Mouse (Mus musculus): ENCODE measurements at regions not wholly inside any gene's neighbourhood (a gene's known extent, or its start where the extent isn't known, plus 50 kb on each side); places are given as distances from the start of the nearest gene placed in this dataset.

- DNase-seq: peak in 1 of 2 experiments; percentile 20
Observed at GRCm38 (mm10) chr11:19760861-19761693, 163.1 kb upstream of the Spred2 start.

DNA sequence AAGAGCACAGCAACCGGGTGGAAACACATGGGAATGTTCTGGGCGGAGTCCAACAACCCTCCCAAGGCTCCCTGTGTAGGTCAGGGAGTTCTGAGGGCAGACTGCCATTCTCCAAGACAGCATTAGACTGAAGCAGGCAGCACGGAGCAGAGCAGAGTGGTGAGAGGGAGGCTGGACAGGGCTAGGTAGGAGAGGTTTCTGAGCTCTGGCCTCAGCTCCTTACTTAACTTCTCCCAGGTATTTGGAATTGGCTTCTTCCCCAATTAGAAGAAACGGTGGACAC, 162.5 kb upstream of the Spred2 start:
- DNase-seq: no peak

DNA sequence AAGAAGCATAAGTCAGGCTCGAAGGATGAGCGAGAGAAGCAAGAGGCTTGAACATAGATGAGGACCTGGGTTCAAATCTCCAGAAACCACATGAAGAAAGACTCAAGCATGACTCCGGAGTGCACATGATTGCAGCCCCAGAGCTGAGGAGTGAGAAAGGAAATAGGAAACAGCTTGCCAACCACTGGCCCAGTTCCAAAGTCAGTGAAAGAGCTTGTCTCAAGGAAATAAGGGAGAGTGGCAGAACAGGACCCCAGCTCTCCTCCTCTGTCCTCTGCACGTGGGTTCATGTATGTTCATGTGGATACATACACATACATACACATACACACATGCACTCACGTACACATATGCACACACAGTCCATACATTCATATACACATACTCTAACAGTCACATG, 156.9 kb upstream of the Spred2 start:
- DNase-seq: no peak

GRCm38 (mm10) chr11:19767871-19768270, 156.3 kb upstream of the Spred2 start:
- no peak for DNase-seq

DNA sequence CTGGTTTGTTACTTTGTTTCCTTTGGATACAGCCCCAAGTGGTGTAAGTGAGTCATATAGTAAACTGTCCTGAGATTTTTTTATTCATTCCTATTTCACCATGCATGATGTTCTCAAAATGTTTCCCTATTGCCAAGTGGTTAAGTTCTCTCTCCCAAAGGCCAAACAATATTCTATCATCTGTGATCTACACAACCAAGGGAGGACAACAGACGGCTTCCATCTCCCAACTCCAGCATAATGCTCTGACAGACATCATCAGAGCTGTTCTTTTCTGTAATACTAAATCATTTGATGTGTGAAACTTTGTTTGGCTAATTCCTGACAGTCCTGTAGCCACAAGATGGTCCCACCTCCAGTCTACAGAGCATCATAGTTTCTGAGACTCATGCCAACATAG, 155.2 kb upstream of the Spred2 start:
- no peak for DNase-seq

GRCm38 (mm10) chr11:19774010-19774409, 150.2 kb upstream of the Spred2 start:
- DNase-seq: no peak

- DNase-seq: no peak
Observed at GRCm38 (mm10) chr11:19775741-19776140, 148.4 kb upstream of the Spred2 start.

DNA sequence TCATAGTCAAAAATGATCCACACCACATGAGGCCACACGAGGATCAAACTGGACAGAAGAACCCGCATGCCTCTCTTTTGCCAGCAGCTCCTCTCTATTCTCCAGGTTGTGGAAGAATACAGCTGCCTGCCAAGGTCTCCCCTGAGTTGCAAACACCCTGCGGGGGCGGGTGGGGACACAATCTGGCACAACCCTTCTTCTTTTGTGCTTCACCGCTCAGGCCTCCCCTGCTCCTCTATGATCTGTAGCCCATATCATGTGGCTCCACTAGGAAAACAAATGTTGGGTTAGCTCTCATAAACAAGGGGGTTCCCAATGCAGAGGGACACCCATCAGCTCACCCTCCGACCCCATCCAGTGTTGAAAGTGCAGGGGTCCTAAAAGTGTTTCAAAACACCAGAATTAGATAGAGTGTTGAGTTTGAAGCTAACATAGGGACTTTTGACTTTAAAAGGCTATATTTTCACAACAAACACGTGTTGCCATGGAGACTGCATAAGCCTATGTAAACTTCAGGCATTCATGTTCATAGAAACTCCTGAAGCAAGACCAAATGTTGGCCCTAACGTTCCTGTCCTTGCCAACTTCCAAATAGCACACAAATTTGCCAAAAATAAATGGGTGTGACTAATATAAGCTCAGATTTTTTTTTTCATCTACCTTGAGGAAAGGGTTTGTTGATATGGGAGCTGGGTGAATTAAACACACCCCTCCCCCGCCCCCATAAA, 147.5 kb upstream of the Spred2 start:
- no peak for DNase-seq

DNA sequence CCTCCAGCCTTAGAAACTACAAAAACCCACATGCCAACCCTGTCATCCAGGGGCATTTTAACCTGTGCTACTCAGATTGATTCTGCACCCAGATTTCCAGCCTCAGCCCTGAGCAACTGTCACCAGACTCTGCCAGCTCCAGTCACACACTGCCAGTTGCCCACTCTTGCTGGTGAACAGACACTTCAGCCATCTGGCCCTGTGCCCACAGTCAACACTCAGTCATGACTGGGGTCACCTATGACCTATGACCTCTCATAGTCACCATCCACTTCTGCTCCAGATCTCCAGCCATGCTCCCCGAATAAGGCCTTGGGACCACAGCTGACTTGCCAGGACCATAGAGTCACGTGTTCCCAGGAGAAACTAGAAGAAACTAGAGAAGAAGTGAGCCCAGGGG, 146.0 kb upstream of the Spred2 start:
- DNase-seq: no peak

DNA sequence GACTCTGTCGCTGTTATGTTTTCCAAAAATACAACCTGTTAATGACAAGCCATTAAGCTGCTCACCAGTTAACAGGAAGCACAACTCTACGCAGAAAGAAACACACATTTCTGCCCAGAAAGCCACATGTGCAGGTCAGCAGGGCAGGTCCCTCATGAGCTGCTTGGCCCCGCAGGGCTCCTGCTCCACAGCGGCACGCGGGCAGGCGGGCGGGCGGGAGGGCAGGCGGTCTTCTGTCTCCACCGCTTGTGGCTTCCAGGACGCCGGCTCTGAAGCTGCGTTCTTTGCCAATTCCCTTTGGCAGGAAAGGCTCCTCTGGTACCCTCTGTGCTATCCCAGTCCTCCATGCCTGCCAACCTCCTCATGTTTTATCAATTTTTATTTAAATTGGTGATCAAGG, 139.1 kb upstream of the Spred2 start:
- no peak for DNase-seq

GRCm38 (mm10) chr11:19796950-19797670, 127.1 kb upstream of the Spred2 start:
- no peak for DNase-seq

DNA sequence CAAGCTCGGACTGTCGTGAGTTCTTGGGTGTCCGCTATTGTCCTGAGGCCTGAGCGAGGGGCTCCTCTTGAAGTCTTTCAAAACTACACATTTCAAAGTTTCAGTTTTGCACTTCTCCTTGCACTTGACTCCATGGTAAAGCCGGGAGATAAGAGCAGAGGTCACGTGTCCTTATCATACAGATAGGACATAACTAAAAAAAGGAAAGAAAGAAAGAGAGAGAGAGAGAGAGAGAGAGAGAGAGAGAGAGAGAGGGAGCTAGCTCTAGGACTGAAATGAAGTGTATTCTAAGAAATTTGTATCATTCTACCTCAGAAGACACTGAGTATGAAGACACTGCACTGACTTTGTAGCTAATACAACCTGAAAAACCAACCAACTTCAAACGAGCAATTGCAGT, 114.8 kb upstream of the Spred2 start:
- no peak for DNase-seq

DNA sequence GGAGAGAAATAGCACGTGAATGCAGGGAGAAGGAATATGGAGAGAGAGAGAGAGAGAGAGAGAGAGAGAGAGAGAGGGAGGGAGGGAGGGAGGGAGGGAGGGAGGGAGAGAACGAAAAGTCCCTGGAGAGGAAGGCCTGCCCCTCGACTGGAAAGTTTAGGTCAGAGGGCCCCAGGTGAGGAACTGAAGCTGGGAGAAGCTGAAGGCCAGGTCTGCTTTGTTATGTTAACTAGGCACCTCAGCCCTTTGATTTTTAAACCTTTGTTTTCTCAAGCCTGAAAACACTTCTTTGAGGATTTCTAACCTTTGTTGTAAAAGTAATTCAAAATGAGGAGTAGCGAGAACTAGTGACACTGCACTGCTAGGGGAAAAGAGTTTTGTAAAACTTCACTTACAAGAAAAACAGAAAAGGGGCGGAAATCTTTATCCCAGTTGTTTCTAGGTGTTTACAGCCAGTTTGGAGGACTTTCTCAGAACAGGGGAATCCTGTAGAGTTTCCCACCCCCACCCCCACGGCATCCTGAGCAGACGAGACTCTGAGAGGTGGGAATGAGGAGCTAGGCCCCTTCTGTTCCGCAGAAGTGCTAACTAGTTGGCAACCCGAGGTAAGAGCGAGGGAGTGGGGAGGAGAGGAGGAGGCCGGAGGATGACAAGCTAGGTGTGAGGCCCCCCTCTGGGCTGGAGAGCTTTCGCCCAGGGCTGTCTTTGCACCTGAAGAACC, 112.7 kb upstream of the Spred2 start:
- no peak for DNase-seq

DNA sequence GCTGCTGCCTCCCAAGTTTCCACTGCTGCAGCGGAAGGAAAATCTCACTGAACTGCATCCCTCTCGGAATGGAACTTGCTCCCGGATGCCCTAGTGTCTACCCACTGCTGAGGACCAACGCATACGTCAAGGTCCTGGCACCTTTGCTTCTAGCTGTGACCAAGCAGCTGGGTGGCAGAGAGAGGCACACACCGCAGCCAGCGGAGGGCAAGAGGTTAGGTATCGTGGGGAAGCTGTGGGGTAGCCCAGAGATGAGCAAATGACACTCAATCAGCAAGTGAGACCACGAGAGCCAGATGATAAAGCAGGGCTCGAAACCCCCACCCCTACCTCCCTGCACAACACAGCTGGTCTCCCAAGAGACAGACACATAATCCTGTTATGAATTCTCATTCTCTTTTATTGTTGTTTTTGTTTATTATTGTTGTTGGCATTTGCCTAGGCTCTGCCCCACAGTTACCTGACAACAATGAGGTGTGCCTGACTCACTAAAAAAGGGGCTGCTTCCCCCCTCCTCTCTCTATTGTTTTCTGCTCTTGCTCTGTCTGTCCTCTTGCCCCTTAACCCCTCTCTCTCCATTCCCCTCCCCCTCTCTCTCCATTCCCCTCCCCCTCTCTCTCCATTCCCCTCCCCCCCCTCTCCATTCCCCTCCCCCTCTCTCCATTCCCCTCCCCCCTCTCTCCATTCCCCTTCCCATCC, 112.0 kb upstream of the Spred2 start:
- no peak for DNase-seq

DNA sequence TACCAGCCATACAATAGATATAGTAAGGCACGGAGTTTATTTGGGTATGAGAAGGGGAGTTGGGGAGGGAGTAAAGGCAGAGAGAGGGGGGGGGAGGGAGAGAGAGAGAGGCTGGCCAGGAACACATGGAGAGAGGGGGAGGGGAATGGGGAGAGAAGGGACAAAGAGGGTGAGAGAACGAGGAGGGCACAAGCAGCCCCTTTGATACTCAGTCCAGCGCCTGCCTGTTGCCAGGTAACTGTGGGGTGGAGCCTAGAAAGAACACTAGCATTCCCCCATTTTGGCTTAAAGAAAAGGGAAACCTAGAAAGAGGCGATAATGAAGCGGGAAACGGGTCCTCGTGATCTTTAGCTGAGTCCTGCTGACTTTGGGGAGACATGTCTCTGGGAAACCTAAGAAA, 110.6 kb upstream of the Spred2 start:
- no peak for DNase-seq

GRCm38 (mm10) chr11:19822991-19823390, 101.2 kb upstream of the Spred2 start:
- DNase-seq: no peak

DNA sequence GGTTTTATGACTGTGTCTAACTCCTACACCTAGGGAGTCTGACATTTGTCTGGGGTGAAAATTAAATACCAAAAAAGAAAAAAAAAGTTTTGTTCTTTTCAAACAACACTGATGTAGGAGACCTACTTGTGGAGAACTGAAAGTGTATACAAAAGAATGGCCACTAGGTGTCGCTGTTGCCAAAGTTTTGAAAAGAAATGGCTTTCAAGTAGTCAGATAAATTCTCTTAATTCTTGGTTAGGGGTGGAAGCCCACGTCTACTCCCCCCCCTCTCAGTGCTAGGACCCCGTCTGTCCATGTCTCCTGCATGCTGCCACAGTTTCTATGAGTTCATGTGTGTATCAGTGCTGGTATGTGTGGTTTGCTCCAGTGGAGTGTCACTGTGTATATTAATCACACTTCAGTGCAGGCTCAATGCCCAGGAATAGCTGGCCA, 100.7 kb upstream of the Spred2 start:
- peak in 1 of 2 experiments; percentile 56 for DNase-seq

DNA sequence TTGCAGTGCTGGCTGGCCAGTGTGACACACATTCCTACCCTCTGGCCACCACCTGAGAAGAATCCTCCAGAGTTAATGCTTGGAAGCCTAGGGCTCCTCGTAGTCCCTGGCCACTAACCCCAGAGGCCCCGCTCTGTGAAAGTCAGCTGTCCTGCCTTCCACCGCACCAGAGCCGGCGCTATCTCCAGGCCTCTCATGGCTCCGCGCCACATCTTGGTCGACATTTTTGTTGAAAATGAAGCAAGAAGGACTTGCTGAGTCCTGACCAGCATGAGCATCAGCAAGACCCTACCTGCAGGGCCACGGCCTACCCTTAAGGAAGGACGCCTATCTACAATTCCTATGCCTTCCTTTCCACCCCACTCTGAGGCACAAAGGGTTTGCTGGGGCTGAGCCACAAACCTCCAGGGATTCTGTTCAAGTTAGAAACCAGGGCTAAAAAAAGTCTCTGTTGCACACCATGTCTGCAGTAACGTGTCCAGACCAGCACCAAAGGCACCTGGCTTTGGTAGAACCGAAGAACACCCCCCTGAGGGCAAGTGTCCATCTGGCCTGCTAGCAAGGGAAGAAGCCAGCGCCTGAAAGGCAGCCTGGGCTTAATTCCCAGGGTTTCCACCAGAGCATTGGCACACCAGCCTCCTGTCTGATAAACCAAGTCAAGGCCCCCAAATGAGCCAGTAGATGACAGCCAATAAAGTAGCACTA, 97.5 kb upstream of the Spred2 start:
- DNase-seq: no peak

- DNase-seq: no peak
Observed at GRCm38 (mm10) chr11:19827996-19828395, 96.2 kb upstream of the Spred2 start.

DNA sequence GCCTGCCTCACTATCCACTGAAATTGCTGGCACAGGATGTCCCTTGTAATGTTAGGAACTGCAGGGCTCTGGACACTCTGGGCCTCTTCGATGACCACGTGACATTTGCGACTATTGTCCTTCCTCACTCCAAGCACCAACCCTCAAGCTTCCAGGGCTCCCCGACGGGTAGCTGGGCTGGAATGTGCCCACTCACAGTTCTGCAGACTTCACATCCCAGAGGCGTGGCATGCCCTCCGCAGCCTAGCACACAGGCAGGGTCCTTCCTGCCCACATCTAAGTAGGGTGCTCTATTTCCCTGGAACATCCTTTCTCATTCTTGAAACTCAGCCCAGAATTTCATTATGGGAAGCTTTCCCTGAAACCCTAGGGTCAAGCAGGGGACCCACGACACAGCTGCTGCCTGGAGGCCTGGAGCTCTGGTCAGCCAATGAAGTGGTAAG, 95.2 kb upstream of the Spred2 start:
- DNase-seq: no peak

DNA sequence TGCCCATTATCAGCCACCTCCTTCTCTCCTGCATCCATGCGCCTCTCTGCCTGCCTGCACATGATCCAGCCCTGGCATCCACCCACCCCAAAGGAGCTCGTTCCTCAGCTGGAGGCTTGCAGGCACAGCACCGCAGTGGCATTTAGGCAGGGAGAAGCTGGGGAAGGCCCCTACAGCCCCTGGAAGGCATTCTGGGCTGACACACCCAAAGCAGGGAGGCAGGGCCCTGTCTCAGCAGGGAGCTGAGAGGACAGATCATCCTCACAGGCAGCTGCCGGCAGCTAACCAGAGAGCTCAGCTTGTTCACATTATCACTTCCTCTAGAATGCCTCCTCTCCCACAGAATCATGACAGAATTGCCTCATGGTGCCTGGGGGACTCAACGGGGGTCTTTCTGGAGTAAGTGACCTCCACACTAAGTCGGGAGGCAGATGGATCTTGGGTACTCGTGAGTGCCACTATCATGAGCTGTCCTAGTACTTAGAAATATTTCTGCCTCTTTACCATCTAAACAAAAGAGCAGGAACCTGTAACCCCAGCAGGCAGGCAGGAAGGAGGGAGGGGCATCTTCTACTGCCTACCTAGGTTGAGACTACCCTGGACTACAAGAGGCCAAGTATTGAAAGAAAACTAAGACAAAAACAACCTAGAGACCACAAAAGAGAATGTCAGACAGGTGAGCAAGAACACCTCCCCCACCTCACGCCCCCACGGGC, 94.5 kb upstream of the Spred2 start:
- no peak for DNase-seq

Data from spleen, adult 18-20 months (tissue).